Mouse (Mus musculus) embryonic facial prominence, embryonic 10.5 days (tissue): ENCODE measurements around the gene Hgfac. TPM values are rescaled to one million over a fixed set of nuclear protein-coding genes. Genes with fewer than 3 reads are reported as not detected.

Experiments used
- DNase-seq: peaks from one replicate; pipeline ENCODE4 v3.0.0-alpha.2; 2017; ENCODE audit warnings: low spot score
- H3K27ac ChIP-seq: fragments of 300-500 bp; sonication (generic); replicated peaks from 2 replicates; pipeline ENCODE4 v1.5.1; 2016; ENCODE audit warnings: mild to moderate bottlenecking
- H3K27me3 ChIP-seq: fragments of 300-500 bp; sonication (generic); replicated peaks from 2 replicates; pipeline ENCODE4 v1.6.1; 2016; ENCODE audit warnings: low read depth, mild to moderate bottlenecking; ENCODE audit not compliant: poor library complexity, severe bottlenecking
- H3K36me3 ChIP-seq: fragments of 300-500 bp; sonication (generic); replicated peaks from 2 replicates; pipeline ENCODE4 v1.6.1; 2016; ENCODE audit warnings: mild to moderate bottlenecking, moderate library complexity
- H3K4me1 ChIP-seq: fragments of 300-500 bp; sonication (generic); 2 replicates; pipeline ENCODE4 v1.6.1; 2016
- H3K4me3 ChIP-seq: fragments of 300-500 bp; sonication (generic); 2 replicates; pipeline ENCODE4 v1.5.1; 2016; ENCODE audit warnings: mild to moderate bottlenecking, moderate library complexity
- H3K9me3 ChIP-seq: fragments of 300-500 bp; sonication (generic); 2 replicates; pipeline ENCODE4 v1.6.1; 2016; ENCODE audit warnings: mild to moderate bottlenecking
- WGBS: fragments of 180-500 bp; shearing (Covaris S2); methylation state at CpG from one replicate; pipeline ENCODE4 v1.1.7; 2016; 5-methylcytosine and 5-hydroxymethylcytosine counted together
- microRNA-seq: library from miRNA; unstranded; fragments of <30 nt; microRNA quantifications from one replicate; pipeline ENCODE4, GENCODE M21; 2017
- polyA plus RNA-seq: library from polyadenylated mRNA; unstranded; fragments of >200 nt; fragmentation: Nextera tagmentation; extraction: Ambion mirVana; gene quantifications from 2 replicates; pipeline ENCODE4 v1.2.1, GENCODE M21; 2016

The Hgfac gene
- polyA plus RNA-seq, 1 experiment from 2014 or later: 0.82 TPM

DNA sequence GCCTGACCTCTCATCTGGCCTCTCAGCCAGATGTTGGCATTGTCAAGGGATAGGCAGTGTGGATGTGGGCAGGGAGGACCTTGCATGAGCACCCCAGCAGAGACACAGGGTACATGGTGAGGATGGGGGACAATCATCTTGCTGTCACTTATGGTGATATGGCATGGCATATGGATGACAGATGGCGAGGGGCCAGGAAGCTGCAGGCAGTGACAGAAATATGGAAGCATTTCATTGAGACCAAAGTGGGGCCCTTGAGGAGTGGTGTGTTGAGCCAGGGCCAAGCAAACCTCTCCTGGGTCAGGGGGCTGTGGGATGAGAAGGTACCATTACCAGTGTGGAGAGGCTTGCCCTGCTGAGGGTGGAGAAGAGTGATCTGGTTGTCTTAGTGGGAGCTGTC is 35.1 kb downstream of the Hgfac start:
- Histone ChIP-seq H3K4me1 (peaks cover 30% of the 10 kb centered on the region), H3K4me3 (no peak overlapping the region), H3K27me3 (peaks cover 38% of the 10 kb centered on the region), H3K9me3 (no peaks in the 10 kb centered on the region), H3K27ac (no peak overlapping the region), H3K36me3 (no peaks in the 10 kb centered on the region)
- DNase-seq: no peak
- 86% methylated on average over 1 of the region's 1 CpGs for WGBS

DNA sequence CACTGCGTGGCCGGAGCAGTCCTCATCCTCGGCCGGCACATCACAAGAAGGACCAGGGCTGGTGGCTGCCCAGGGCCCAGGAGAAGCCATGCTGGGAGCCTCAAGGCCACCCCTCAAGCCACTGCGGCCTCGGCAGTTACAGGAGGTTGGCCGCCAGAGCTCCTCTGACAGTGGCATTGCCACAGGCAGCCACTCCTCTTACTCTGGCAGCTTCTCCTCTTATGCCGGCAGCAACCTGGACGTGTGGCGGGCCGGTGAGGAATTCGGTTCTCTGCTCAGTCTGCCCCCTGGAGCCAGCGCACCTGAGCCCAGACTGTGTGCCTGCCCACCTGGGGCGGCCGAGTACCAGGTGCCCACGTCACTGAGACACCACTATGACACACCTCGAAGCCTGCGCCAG is 37.8 kb downstream of the Hgfac start:
- no peak overlapping the region for H3K27ac ChIP-seq
- 0 out of 2 replicates have a peak overlapping the region, but pooled peaks have one; percentile 2 for H3K4me3 ChIP-seq
- H3K27me3 ChIP-seq: peaks cover 38% of the 10 kb centered on the region
- 23% methylated on average over 18 of the region's 18 CpGs for WGBS
- H3K4me1 ChIP-seq: peaks cover 30% of the 10 kb centered on the region
- H3K9me3 ChIP-seq: no peaks in the 10 kb centered on the region
- no peak for DNase-seq
- no peaks in the 10 kb centered on the region for H3K36me3 ChIP-seq

DNA sequence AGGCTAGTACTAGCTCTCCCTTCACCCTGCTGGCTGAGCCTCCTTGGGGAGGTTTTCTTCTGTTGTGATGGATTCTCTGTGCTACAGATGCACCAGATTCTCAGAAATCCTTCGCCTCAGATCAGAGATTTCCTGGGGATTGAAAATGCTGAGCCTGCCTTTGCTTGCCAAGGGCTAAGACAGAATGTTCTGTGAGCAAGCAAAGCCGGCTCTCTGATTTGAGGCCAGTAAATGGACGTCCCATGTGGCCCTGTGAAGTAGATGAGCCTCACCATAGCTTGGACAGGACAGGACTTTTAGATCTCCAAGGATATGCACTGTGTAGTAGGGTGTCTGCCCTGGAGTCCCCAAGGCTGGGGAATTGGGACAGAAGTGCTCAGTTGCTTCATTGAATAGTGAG is 43.6 kb downstream of the Hgfac start:
- no peak for DNase-seq
- WGBS: 80% methylated on average over 3 of the region's 3 CpGs
- H3K27me3 ChIP-seq: peaks cover 13% of the 10 kb centered on the region
- H3K4me1 ChIP-seq: peaks cover 13% of the 10 kb centered on the region
- no peak overlapping the region for H3K27ac ChIP-seq
- H3K9me3 ChIP-seq: no peaks in the 10 kb centered on the region
- H3K36me3 ChIP-seq: no peaks in the 10 kb centered on the region
- H3K4me3 ChIP-seq: no peak overlapping the region

DNA sequence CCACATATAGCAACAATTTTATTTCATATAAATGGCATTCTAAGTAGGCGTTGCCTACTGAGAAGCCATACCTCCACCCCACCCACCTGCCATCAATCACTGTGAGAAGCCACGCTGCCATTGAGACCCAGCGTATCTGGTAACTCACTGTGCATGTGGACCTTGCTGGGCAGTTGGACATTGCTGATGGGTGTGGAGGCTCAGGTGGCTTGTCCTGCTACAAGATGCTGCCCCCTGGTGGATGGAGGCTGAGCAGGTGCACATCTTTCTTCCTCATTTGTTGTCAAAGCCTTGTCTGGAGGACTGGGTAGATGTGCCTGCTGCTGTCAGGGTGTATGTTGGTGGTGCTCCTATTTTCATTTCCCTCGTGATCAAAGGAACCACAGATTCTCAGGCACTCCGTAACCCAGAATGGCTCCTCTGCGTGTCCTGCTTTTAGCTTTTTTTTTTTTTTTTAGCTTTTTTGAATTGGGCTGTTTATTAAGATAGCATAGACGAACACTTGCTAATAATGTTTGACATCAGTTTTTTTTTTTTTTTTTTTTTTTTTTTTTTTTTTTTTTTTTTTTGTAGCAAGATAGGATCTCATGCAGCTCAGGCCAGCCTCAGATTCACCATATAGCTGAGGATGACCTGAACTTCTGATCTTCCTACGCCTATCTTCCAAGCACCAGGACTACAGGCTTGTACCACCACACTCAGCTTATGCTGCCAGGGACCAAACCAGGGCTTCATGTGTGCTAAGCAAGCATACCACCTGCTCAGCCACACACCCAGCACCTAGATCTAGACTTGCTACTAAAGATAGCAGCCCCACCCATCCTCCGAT is 47.7 kb downstream of the Hgfac start:
- no peaks in the 10 kb centered on the region for H3K4me1 ChIP-seq
- WGBS: 70% methylated on average over 9 of the region's 9 CpGs
- H3K4me3 ChIP-seq: no peak overlapping the region
- H3K27ac ChIP-seq: no peak overlapping the region
- H3K9me3 ChIP-seq: no peaks in the 10 kb centered on the region
- H3K36me3 ChIP-seq: peaks cover 33% of the 10 kb centered on the region
- peak; percentile 79 for DNase-seq
- H3K27me3 ChIP-seq: no peaks in the 10 kb centered on the region

DNA sequence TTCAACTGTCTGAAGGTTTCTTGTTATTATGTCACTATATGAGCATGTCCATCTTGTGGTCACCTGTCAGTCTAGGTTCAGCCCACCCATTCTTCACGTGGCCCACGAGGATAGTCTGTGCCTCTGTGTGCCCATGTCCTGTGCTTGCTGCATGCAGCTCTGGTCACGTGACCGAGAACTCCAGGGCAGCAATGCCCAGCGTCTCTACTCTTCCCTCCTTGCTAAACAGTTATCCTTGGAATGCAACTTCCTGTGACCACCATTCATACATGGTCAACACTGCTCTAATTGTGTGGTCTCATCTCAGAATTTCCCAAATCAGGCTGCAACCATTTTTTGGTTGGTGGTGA is 48.3 kb downstream of the Hgfac start:
- no peaks in the 10 kb centered on the region for H3K27me3 ChIP-seq
- no peaks in the 10 kb centered on the region for H3K9me3 ChIP-seq
- 76% methylated on average over 5 of the region's 5 CpGs for WGBS
- peaks cover 37% of the 10 kb centered on the region for H3K36me3 ChIP-seq
- no peak for DNase-seq
- H3K27ac ChIP-seq: no peak overlapping the region
- H3K4me1 ChIP-seq: no peaks in the 10 kb centered on the region
- H3K4me3 ChIP-seq: no peak overlapping the region

DNA sequence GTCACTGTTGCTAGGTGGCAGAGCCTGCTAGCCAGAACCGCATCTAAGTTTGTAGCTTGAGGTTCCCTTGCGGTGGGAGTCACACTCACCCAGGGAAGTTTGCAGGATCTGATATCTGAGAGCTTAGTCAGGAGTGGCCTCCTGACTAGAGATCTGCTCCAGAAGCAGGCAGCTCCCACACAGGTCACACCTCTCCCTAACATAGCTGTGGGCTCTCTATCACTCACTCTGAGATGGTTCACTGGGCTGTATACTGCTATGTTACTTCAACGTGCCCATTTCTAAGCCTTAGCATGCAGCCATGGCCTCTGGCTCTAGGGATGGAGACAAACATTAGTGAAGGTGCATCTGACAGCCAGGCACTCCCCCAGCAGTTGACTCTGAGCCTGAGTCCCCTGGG is 50.3 kb downstream of the Hgfac start:
- Histone ChIP-seq H3K9me3 (no peaks in the 10 kb centered on the region), H3K4me1 (no peaks in the 10 kb centered on the region), H3K27me3 (no peaks in the 10 kb centered on the region), H3K27ac (no peak overlapping the region), H3K36me3 (peaks cover 58% of the 10 kb centered on the region), H3K4me3 (no peak overlapping the region)
- DNase-seq: no peak
- 86% methylated on average over 3 of the region's 3 CpGs for WGBS

Small RNA genes lying within 50 kb of the gene (microRNA-seq; reads per million reads assigned to microRNA genes)
- gene Mir3097: 6.7 reads per million, percentile 17 among the genes with 10 or more reads in this experiment

Other genes starting within 250 kb of the Hgfac start
- 0.63 and 1.2 TPM in 2 replicates for gene Msantd1, start 133.5 kb upstream of the Hgfac start, polyA plus RNA-seq
- gene Rgs12, start 92.1 kb upstream of the Hgfac start, polyA plus RNA-seq: 52.7 and 54.5 TPM in 2 replicates
- gene Dok7, start 15.3 kb downstream of the Hgfac start, polyA plus RNA-seq: 0.34 and 0.35 TPM in 2 replicates
- gene Lrpap1, start 64.3 kb downstream of the Hgfac start, polyA plus RNA-seq: 72.4 and 74.2 TPM in 2 replicates
- 0.04 TPM in 1 of 2 replicates, not detected in the other for gene Adra2c, start 236.8 kb downstream of the Hgfac start, polyA plus RNA-seq